Mouse (Mus musculus): ENCODE measurements at regions not wholly inside any gene's neighbourhood (a gene's known extent, or its start where the extent isn't known, plus 50 kb on each side); places are given as distances from the start of the nearest gene placed in this dataset.

DNA sequence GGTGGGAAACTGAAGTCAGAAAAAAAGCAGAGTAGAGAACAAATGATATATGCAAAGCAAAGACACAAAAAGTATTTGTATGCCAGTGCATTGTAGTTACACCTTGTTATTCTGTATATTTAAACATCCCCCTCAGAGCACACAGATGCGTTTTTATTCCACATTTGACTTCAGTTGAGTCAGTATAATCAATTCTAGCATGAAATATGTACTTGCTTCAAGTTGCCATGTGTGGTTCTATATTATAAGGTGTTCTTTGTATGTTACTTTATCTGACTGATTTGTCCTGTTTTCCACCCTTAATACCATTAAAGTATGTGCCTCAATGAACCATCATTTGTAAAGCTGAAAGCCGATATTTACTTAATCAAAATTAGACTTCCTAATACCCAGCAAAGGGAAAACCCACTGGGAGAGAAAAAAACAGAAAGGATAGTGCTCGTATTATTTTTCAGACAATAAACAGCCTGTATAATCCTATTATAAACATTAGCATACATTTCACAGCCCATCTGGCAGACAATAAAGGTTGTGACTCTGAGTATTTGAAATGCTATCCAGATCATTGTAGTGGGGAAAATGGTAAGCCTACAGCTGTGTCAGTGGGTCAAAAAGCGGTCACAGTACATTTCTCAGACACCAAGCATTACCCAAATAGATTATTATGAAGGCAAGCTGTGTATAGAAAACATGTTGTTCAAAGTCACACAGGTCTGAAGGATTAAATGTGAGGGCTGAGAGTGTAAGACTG lies 189.1 kb upstream of the Bmp2 start:
- no peak for DNase-seq (ENCODE audit: low spot score)

DNA sequence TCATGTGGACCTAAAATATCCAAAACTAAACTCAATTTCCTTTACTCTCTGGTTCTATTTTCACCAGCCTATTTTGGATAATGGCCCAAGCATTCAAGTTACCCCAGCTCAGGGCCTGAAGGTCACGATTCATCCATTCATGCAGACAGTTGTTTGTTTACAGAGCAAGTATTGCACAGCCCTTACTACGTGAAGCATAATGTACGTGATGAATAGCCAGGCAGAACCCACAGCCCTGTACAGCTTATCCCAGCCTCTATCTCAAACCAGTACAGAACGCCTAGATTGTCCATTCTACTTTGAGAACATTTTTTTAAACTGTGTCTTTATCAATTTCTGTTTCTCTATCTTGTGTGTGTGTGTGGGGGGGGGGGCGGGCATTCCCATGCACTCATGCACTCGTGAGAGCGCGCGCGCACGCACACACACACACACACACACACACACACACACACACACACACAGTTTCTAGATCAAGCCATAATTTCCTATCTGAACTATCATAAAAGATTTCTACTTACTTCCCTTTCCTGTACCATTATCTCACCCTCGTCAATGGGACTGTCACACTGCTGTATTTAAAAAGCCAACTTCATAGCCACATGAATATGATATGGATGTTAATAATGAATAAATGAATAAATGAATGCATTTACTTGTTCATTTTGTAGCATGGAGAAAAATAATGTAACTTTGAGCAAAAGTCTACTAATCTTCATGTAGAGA lies 180.3 kb upstream of the Bmp2 start:
- DNase-seq (ENCODE audit: low spot score): no peak

DNA sequence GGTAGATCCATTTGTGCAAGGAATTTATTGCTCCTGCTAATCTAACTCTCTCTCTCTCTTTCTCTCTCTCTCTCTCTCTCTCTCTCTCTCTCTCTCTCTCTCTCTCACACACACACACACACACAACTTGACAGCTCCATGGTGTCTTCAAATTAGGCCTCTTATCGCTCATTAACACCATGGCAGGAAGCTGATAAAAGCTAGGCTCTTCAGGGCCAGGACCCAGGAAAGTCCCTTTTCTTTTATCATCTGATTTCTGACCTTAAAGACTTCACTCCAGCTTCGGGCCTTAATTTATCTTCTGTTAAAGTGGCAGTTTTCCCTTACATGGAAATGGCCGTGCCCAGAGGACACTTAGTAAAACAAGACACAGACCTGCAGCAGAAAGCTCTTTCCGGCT lies 178.4 kb upstream of the Bmp2 start:
- DNase-seq (ENCODE audit: low spot score): no peak

DNA sequence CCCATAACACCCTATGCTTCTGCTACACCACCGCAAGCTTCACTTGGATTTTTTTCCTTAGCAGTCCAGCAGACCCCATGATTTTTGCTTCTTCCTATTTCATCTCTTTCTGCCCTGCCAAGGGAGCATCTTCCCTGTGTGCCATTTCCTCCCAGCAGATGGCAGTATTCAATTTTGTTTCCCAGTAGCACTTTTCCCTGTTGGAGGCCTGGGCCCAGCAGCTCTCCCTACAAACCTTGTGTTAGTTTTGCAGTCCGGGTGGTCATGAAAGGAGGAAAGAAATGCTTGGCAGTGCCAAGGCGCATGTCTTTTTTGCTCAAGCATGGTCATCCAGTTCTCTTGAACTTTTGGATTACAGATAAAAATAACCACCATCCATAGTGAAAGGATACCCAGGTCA lies 170.9 kb upstream of the Bmp2 start:
- DNase-seq (ENCODE audit: low spot score): no peak

DNA sequence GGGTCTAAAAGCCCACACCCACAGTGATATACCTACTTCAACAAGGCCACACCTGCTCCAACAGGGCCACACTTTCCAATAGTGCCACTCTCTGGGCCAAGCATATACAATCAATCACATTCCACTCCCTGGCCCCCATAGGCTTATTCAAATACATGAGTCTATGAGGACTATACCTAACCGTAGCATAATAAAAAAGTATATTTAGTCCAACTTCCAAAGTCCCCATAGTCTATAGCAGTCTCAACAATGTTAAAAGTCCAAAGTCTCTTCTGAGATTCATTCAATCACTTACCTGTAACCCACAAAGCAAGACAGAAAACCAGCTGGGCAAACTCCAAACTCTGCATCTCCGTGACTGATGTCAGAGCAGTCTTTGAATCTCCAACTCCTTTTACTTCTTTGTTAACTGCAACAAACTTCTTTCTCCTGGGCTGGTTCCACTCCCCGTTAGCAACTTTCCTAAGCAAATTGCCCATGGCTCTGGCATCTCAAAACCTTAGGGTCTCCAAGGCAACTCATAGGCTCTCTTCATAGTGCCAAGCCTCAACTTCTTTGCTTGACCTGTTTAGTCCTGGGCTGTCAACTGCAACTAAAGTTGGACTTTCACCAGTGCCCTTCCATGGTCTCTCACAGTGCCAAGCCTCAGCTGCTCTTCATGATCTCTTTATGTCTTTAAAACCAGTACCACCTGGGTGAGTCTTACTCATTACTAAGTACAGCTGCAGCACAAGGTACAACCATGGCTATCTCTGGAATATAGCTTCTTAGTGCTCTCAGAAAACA lies 168.6 kb upstream of the Bmp2 start:
- no peak for DNase-seq (ENCODE audit: low spot score)

DNA sequence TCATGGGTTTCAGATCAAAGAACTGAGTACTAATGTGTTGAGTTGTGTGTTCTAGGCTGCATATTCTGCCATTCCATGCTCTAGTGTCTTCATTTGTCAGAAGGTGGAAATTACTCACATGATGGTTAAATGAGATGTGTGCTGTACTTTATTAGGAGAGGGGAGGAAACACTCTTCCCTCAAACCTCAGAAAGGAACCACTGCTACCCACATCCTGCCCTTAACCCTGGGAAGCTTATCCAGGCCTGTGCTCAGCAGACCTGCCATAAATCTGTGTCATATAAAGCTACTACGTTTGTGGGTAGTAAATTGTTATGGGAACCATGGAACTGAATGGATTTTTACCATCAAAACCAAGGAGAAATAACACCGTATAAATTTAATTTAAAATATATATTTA lies 166.7 kb upstream of the Bmp2 start:
- no peak for DNase-seq (ENCODE audit: low spot score)

DNA sequence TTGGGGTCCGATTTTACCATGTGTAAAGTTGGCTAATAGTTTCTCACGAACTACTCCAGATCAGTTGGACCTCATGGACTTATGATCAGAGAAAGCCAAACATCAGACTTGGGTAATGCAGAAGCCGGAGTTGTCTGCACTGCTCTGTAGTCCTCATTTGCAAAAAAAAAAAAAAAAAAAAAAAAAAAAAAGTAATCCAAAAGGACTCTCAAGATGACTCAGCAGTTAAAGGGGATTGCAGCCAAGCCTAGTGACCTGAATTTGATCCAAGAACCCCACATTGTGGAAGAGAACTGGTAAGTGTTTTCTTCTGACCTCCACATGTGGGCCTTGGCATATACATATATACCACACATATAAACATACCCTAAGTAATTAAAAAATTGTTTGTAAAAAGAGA lies 164.6 kb upstream of the Bmp2 start:
- DNase-seq (ENCODE audit: low spot score): no peak

DNA sequence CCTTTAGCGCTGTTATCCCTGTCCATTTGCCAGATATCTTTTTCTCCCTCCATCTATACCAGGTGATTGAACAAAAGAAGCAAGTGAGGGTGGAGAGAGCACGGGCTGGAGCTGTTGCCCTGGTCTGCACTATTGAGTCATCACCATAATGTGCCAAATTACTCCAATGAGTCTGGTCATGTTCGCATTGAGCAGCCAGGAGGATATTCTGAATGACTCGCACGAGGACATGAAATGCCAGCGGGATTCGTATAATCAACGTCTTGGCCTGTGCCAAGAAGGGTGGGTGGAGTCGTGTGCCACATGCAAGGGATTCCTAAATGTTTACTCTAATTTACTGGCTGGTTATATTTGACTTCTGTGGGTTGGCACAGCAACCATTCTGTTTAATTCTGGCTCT lies 159.7 kb upstream of the Bmp2 start:
- no peak for DNase-seq (ENCODE audit: low spot score)

DNA sequence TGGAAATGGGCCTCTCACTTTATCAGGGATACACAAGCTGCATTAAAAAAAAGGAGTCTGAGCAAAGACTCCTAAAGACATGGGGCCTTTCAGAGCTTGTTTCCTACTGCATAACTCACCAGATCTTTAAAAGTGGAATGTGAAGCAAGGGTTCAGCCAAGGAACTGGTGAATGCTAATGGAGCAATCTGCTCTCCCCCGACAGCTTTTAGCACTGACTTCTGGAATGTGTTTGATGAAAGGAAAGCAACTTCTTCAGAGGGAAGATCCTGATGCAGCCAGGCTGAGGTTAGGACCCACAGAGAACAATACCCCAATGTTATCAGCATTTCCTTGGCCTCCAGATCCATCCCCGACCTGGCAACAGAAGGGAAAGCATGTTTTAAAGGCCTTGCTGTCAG lies 154.4 kb upstream of the Bmp2 start:
- no peak for DNase-seq (ENCODE audit: low spot score)

DNA sequence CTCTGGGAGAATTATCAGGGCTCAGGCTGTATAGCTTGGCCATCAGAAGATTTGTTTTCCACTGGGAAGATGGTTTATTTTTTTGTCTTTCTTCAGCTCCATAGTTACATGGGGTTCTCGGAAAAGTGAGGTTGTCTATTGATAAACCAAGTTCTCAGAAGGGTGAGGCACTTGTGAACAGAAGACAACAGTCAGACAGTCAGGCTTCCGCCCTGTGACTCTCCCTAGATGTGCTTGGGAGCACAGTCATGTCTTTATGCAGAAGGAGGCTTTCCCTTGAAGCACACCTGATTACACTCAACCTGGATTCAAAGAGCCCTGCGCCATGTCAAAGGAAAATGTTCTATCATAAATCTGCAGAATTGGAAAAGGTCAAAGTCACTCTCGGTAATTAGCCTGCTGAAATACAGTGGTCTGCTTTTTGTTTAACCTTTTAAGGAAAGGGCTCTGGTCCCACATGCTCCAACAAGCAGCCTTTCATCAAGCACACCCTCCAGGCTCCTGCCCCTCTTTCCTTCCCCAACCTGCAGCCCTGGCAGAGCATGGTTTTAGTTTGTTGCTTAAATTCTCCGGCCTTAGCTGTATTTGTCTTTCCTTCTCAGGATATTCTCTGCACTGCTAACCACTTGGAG lies 152.8 kb upstream of the Bmp2 start:
- DNase-seq (ENCODE audit: low spot score): no peak

DNA sequence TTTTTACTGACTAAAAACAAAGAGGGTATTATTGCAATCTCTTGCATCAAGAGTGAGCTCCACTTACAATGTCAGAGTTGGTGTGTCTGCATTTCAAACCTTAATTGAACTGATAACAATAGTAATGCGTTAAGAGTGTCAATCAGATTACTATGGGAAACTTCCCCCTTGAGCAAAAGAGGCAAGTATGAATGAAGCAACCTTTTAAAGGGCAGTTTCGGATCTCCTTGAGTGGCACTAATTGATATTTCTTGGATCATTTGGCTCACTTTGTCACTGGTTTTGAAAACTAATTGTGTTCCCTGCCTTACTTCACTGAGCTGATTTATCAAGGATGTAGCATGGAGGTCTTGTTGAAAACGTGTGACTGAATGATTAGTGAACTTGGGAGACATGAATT lies 151.0 kb upstream of the Bmp2 start:
- no peak for DNase-seq (ENCODE audit: low spot score)

DNA sequence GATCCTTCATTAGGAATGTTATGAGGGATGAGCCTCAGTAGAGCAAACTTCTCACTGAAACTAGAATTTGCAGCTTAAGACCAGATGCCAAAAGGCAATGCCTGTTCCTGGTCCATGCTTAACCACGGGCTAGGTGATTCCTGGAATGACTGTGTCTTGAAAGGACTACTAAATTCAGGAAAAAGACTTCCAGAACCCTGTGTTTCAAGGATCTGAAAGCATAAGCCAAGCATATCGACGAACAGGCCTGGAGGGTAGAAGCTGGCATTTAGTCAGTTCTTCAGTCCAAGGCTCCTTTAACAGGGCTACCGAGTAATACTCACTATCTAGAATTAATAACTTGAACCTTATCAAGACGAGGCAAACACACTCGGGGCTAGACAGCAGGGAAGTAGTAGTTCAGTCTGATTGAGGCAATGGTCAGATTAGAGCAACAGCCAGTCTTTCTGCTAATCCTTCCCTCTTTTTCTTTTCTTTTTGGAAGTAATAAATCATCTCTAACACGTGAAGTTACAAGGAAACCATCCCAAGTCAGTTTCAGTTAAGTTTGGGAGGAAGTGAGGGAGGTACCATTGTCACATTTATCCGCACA lies 134.9 kb upstream of the Bmp2 start:
- no peak for DNase-seq (ENCODE audit: low spot score)

DNA sequence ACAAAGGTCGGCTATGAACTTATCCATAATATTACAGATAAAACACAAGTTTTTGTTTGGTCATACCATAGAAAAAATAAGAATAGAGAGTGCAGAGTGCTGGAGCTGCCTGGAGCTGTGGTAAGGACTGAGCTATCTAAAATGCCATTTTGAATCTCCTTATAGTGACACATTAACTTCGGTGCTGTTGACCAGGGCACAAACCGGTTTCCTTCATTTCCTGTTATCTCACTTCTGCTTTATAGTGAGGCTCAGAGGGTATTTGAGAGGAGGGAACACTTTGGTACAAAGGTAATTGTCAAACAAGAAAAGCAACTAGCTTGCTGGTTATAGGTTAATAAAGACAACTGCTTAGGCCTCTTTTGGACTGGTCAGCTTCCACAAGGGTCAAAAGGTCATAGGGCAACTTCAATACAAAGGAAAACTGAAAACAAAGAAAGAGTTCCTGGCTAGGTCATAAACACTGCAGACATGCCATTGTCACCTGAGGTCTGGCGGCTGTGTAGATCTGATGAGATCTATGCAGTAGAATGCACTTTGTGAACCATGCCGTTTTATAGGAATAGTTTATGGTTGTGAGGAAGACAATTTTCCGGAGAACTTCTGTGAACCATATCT lies 132.2 kb upstream of the Bmp2 start:
- DNase-seq (ENCODE audit: low spot score): no peak

DNA sequence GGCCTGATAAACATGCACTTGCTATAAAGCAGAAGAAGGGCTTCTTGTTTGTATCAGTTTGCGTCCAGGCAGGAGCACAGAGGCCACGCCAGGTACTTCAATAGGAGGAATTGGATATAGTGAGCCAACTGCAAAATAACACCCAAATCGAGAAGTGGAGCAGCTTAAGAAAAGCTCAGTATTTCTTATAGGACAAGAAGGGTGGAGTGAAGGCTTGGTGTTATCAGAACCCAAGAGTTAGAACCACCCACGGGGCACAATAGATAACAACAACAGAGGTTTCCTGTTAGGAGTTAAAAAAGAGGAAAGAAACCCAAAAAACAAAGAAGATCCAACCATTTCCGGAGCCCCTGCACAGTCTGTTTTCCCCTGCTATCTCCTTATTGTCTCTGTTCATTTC lies 126.4 kb upstream of the Bmp2 start:
- DNase-seq (ENCODE audit: low spot score): no peak

DNA sequence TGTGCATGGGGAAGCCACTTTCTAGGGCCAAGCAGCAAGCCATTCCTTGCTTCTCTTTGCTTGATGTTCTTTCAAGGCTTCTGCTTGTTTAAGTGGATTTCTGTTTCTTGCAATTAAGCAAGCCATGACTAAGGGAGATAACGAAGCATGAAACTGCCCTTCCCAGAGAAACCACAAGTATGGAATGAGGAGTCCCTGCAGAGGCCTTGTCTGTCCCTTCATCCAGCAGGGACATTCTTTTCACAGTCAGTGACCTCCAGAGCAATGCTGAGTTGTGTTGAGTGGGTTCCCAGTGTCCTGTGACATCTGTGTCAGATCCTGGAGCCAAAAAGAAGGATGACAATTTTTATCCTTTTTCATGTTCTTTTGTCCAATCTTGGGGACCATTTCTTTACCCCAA lies 124.9 kb upstream of the Bmp2 start:
- no peak for DNase-seq (ENCODE audit: low spot score)

DNA sequence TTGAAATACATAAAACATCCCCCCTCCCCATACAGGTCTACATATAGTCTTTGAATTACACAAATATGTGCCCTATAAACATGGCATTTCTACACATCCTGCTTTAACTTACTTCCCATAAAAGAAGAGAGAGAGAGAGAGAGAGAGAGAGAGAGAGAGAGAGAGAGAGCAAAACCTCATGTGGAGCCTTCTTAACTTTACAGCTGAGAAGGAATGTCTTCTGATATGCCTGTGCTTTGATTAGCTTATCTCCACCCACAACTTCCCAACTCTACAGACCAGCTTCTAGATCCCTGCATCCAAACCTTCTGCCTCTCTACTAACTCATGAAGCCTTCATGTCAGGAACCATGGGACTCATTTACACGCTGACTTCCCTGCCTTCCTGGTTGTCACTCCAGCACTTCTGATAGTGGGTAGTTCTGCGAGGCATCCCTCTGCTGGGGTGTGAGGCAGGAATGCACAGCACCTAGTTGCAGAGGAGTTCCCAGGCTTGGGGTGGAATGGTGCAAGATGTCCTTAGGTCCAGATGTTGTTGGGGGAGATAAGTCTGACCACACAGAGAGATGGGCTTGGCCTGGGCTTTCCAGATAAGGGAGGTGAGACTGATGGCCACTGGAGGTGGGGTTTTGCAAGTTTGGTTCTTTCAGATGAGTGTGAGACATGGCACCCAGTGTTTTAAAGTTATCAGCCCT lies 122.4 kb upstream of the Bmp2 start:
- DNase-seq (ENCODE audit: low spot score): no peak

DNA sequence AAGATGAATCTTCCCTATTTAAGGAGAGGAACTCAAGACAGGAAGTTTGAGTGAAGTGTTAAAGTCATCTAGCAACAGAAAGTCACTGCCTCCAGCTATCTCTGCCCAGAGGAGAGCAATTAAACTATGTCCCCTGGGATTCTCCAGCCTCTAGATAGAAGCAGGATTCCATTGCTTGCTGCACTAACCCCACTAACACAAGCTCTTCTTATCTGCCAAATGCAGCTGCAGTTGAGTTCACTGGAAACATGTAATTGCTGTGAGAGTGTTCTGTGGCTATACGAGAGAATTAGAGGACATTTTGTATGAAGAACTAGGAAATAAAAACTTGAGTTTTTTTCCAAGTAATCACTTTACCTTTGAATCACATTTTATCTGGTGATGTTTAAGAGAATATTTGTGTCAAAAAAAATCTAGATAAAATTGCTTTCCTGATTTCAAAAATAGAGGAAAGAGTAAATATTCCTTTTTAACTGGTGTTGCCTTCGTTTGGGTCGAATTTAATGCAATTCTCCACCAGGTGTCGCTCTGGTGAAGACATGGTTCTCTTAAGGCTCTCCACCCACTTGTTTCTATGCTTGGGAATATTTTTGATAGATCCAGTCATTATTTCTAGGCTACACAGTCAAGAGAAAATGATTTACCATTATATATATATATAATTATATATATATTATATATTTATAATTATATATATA lies 121.1 kb upstream of the Bmp2 start:
- DNase-seq (ENCODE audit: low spot score): no peak

DNA sequence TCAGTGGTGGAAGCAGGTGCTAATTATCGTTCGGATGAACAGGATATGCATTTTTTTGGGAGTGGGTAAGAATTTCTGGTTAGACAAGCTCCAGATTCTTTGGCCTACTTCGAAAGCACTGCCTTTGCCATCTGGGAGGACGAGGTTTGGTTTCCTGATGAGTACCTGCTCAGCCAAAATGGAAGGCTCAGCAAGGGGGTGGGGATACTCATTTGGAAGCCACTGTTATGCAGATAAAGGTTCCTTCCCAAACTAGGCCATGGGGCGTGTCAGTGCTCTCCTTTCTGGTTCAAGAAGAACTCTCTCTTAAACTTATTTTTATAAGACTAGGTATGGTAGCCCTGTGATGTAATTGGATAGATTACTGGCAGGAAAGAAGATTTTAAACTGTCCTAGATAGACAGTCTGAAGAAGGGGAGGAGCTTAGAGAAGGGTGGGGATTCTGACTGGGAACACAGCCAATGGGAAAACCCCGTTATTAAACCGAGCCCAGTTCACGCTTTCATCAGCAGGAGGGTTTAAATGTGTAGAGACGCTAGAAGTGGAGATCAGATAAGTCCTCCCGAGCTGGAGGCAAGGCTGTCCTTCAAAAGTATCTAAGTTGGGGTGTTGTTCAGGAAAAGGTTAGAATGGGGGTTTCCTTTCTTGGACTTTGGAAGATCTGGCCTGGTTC lies 119.7 kb upstream of the Bmp2 start:
- DNase-seq (ENCODE audit: low spot score): no peak

DNA sequence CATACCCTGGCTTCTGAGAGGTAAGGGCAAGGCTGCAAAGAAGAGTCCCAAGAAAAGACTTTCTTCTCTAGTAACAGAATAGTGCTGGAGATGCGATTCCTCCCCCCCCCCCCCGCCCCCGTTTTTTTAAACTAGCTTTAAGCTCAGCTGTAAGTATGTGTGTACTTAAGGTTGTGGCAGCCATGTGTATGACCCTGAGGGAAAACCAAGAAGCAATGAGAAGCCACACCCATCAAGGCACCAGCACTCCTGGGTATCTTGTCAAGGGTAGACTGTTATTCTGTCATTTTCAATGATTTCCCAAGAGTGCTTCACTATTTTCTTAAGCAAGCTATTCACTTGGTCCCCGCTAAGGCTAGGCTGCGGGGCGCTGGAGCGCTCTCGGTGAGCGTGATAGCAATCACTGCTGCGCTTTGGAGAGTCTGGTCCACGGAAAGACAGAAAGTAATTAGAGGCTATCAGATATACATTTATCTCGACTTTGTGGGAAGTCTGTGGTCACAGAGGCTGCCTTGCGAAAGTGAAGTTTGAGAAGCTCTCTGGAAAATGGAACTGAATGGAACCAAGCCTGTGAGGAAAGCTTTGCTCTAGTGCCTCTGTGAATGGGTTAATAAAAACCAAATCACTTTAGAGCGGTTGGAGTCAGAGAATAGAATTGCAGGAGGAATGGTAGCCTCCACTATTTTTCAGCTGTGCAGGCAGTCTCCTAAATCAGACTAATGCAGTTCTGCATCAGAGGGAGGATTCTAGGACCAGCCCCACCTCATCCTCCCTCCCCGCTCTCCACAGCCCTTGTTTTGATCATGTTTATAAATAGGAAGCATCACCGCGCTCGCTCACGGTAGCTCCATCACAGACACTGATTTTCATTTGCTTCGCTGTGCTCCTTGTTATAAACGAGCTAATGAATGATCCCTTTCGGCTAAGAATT lies 114.8 kb upstream of the Bmp2 start:
- DNase-seq (ENCODE audit: low spot score): no peak
